Mouse (Mus musculus): Measurements from ENCODE around the gene Nwd2.

DNA sequence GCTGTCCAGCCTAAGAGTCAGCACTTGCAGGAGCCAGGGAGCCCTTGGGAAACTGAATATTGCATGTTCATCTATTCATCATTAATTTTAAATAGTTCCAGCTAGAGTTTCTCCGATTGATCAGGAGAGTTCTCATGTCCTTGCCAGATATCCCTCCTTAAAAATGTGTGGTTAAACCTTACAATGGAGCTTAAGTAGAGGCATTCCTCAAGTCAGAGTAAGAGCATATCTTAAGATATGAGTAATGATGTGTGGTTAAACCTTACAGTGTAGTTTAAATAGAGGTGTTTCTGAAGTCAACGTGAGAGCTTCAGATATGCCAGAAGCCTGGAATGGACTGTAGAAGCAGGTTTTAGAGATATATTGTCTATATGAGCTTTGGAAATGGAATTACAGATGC is 94.5 kb downstream of the Nwd2 start:
- TF ChIP-seq POLR2A (IDR thresholded peaks at IDR 0.05; ENCODE audit: borderline replicate concordance, extremely low read depth, insufficient read depth, insufficient read length, poor library complexity, severe bottlenecking) (no peak), CTCF (IDR thresholded peaks at IDR 0.05; ENCODE audit: borderline replicate concordance, extremely low read depth, insufficient read depth, insufficient read length) (no peak)

Measured in brain, embryonic 14.5 days (tissue).